Mouse (Mus musculus) midbrain, embryonic 11.5 days (tissue): Measurements from ENCODE around the gene Mpp6. TPM values are rescaled to one million over a fixed set of nuclear protein-coding genes. Genes with fewer than 3 reads are reported as not detected.

Experiments
- ATAC-seq: fragments of 200-750 bp; cut with Nextera tagmentation; 2 replicates; pipeline ENCODE4 v1.8.0; 2017; ENCODE audit warnings: moderate TSS enrichment, moderate library complexity; ENCODE audit not compliant: low FRiP score
- DNase-seq: peaks from one replicate; pipeline ENCODE4 v3.0.0; 2015; ENCODE audit warnings: low spot score; ENCODE audit errors: missing footprints
- H3K27ac ChIP-seq: fragments of 300-500 bp; sonication (generic); 2 replicates; pipeline ENCODE4 v1.5.1; 2014; ENCODE audit warnings: low read depth, low read length
- H3K27me3 ChIP-seq: fragments of 300-500 bp; sonication (generic); 2 replicates; pipeline ENCODE4 v1.6.1; 2014; ENCODE audit warnings: mild to moderate bottlenecking, low read length, moderate library complexity, mixed read lengths; ENCODE audit not compliant: control insufficient read depth, insufficient read depth
- H3K36me3 ChIP-seq: fragments of 300-500 bp; sonication (generic); 2 replicates; pipeline ENCODE4 v1.6.1; 2014; ENCODE audit warnings: mild to moderate bottlenecking, low read length, moderate library complexity, mixed read lengths; ENCODE audit not compliant: control insufficient read depth, insufficient read depth
- H3K4me1 ChIP-seq: fragments of 300-500 bp; sonication (generic); 2 replicates; pipeline ENCODE4 v1.6.1; 2014; ENCODE audit warnings: low read length; ENCODE audit not compliant: control insufficient read depth, insufficient read depth
- H3K4me2 ChIP-seq: fragments of 300-500 bp; sonication (generic); 2 replicates; pipeline ENCODE4 v1.6.1; 2014; ENCODE audit warnings: mild to moderate bottlenecking, moderate library complexity
- H3K4me3 ChIP-seq: fragments of 300-500 bp; sonication (generic); 2 replicates; pipeline ENCODE4 v1.5.1; 2014; ENCODE audit warnings: low read depth, low read length
- H3K9ac ChIP-seq: fragments of 300-500 bp; sonication (generic); 2 replicates; pipeline ENCODE4 v1.6.1; 2014; ENCODE audit warnings: low read length
- H3K9me3 ChIP-seq: fragments of 300-500 bp; sonication (generic); 2 replicates; pipeline ENCODE4 v1.6.1; 2016; ENCODE audit warnings: low read length; ENCODE audit not compliant: control insufficient read depth
- WGBS: fragments of 180-500 bp; shearing (Covaris S2); extraction: QIAGEN DNeasy Blood & Tissue Kit; methylation state at CpG from one replicate; pipeline ENCODE4 v1.1.7; 2014; 5-methylcytosine and 5-hydroxymethylcytosine counted together
- polyA plus RNA-seq: library from polyadenylated mRNA; unstranded; fragments of >200 nt; fragmentation: Nextera tagmentation; extraction: Ambion mirVana; gene quantifications from 2 replicates; pipeline ENCODE4 v1.2.1, GENCODE M21; 2014

Mpp6 gene
- polyA plus RNA-seq, 1 experiment from 2014 or later, result 71.7 TPM

DNA sequence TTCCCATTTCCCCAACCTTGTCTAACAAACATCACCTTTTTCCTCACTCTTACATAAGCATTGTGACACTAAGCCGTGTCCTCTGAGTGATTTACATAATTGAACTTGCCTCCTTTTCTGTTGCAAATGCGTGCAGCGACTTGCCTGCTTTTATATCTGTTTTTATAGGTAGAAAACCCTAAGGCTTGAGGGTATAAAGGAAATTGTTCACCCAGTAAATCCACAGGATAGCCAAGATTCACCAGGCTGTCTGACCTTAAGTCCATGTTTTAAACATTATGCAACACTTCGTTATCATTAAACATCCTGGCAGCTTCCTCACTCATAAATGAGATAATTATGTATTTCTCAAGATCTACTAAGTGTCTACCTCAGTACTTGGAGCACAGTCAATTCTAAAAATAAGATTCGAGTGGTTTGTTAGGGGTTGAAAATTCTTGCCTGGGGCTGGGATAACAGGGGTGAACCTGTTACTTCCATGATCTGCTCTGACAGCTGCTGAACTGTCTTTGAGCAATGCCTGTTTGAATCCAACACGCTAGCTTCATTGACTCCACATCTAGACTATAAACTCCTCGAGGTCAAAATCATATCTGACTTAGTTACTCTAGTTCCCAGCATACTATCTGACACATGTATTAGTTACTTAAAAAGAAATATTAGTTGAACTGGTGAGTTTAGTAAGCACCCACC is 18.4 kb upstream of the Mpp6 start:
- Histone ChIP-seq H3K9me3 (no peaks in the 10 kb centered on the region), H3K36me3 (no peaks in the 10 kb centered on the region), H3K4me2 (no peak overlapping the region), H3K27me3 (no peaks in the 10 kb centered on the region), H3K4me1 (no peaks in the 10 kb centered on the region), H3K9ac (no peak overlapping the region), H3K27ac (no peak overlapping the region), H3K4me3 (no peak overlapping the region)
- DNase-seq, result no peak
- no peak for ATAC-seq
- WGBS, result 76% methylated on average over 7 of the region's 7 CpGs

DNA sequence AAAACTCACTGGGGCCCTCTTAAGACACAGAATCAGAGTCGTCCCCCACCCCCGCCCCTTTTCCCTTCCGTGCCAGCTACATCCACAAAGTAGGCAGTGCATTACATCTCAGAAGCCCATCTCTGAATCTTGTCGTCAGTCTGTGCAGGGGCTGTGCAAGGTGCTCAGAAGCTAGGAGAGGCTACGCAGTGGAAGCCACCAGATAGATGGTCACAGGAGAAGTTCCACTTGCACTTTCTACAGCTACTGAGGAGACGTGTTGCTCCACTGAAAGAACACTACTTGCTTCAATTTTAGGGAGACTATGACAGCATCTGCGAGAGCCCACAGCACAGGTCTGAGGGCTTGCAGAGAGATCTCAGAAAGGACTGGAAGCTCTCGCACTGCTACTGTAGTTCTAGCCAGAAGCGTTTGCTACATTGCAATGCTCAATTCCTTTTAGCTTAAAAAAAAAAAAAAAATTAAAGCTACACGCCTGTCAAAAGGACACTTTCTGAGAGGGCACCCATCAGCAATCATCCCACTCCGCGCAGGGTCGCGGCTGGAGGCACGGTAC is 762 bp upstream of the Mpp6 start:
- peaks cover 5% of the 10 kb centered on the region; the same call in 1 of the 2 replicates for H3K4me1 ChIP-seq
- DNase-seq (peak; percentile 91), ATAC-seq (no peak)
- no peaks in the 10 kb centered on the region for H3K9me3 ChIP-seq
- H3K36me3 ChIP-seq, result no peaks in the 10 kb centered on the region
- H3K4me3 ChIP-seq, result peak overlapping the region; percentile 84
- H3K4me2 ChIP-seq, result peak overlapping the region; percentile 81
- H3K27ac ChIP-seq, result peak overlapping the region; percentile 45
- no peaks in the 10 kb centered on the region for H3K27me3 ChIP-seq
- WGBS, result 2% methylated on average over 15 of the region's 15 CpGs
- peak overlapping the region; percentile 85 for H3K9ac ChIP-seq

DNA sequence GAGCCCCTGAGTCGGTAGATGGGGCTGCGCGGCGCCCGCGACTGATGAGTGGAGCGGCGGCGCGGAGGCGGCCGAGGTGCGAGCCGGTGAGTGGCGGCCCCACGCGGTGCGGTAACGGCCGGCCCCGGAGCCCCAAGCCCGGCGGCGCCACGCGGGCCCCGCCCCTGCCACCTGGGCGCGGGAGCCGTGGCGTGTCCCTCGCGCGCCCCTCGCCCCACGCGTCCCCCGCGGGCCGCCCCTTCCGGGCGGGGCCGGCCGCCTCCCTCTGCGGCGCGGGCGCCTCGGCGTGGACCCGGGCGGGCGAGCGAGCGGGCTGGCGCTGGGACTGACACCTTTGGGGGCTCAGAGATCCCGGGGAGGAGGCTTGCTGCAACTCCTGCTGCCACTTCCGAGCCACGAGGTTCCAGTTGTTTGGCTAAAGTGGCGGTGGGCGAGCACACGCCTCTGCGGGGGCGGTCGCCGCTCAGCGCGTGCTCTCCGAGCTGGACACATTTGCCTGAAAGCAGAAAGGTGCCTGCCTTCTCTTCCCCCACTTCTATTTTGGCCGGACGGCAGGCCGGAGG is 419 bp downstream of the Mpp6 start:
- DNase-seq (peak; percentile 91), ATAC-seq (peak; percentile 85)
- no peaks in the 10 kb centered on the region for H3K27me3 ChIP-seq
- under 1% methylated on average over 41 of the region's 72 CpGs for WGBS
- H3K4me3 ChIP-seq, result peak overlapping the region; percentile 84
- H3K27ac ChIP-seq, result peak overlapping the region; percentile 65
- H3K36me3 ChIP-seq, result no peaks in the 10 kb centered on the region
- peaks cover 5% of the 10 kb centered on the region; the same call in 1 of the 2 replicates for H3K4me1 ChIP-seq
- H3K4me2 ChIP-seq, result peak overlapping the region; percentile 81
- peak overlapping the region; percentile 85 for H3K9ac ChIP-seq
- no peaks in the 10 kb centered on the region for H3K9me3 ChIP-seq

DNA sequence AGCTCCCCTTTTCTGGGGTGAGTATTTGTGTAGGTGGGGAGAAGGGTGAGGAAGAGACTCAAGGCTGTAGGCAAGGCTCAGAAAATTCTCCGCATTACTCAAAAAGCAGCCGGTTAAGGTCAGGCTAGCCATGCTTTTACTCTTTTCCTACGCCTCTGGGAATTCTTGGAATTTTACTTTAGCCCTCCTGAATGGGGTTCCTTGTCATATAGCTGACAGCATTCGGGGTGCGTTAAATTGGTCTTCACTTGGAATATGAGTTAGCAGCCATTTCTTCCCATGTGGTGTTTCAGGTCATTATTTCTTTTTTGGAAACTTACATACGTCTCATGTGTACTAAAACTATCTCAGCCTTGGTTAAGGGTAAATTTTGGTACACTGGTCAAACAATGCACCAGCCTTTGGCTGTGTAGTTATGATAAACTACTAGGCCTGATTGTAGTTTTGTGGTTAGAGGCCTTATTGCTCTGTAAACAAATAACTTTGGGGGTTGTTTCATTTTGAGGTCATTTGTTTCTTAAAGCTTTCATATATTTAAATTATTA is 1.1 kb downstream of the Mpp6 start:
- peak overlapping the region; percentile 85 for H3K9ac ChIP-seq
- no peaks in the 10 kb centered on the region for H3K9me3 ChIP-seq
- 12% methylated on average over 6 of the region's 6 CpGs for whole genome bisulfite sequencing
- H3K36me3 ChIP-seq, result no peaks in the 10 kb centered on the region
- peak overlapping the region; percentile 81 for H3K4me2 ChIP-seq
- peak; percentile 94 for DNase-seq
- peak overlapping the region; percentile 84 for H3K4me3 ChIP-seq
- no peak for ATAC-seq
- no peaks in the 10 kb centered on the region for H3K27me3 ChIP-seq
- peaks cover 5% of the 10 kb centered on the region; the same call in 1 of the 2 replicates for H3K4me1 ChIP-seq
- no peak overlapping the region for H3K27ac ChIP-seq

DNA sequence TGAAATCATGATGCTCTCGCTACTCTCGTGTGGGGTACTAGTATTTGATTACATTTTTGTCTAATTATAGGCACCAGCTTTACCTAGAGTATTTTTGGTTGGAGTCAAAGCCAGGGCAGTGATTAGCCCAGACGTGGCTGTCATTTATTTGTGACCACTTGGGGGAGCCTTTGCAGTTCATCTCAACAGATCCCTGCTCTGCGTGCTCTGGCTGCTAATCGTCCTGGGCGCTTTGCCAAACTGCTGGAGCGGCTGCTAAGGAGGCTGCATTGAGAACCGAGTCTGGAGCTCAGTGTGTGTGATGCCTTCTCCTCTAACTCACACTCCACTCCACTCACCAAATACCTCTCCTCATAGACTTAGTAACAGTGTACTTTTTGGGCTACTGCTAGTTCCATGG is 2.7 kb downstream of the Mpp6 start:
- no peaks in the 10 kb centered on the region for H3K36me3 ChIP-seq
- no peak overlapping the region for H3K27ac ChIP-seq
- 1% methylated on average over 8 of the region's 8 CpGs for WGBS
- no peaks in the 10 kb centered on the region for H3K27me3 ChIP-seq
- H3K4me2 ChIP-seq, result peak overlapping the region; percentile 16; the same call in 1 of the 2 replicates
- no peaks in the 10 kb centered on the region for H3K9me3 ChIP-seq
- ATAC-seq (peak; percentile 59), DNase-seq (peak; percentile 99)
- H3K4me3 ChIP-seq, result no peak overlapping the region
- peak overlapping the region; percentile 42; the same call in 1 of the 2 replicates for H3K9ac ChIP-seq
- peaks cover 5% of the 10 kb centered on the region; the same call in 1 of the 2 replicates for H3K4me1 ChIP-seq

DNA sequence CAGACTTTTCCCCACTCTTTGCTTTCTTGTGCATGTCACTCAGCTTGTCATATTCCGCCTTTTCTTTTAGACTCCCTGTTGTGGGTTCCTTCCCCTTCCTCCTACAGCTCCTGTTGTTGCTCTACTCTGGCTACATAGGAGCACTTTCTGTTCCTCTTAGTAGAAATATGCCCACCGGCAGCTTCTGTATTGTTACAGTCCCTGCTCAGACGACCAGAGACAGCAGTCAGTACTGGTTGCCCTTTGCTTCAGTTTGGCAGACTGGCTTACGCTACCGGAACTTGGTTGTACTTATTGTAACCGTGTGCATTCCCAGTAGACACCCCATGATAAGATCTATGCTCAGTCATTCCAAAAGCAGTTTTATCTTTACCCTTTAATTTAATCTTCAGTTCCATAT is 4.2 kb downstream of the Mpp6 start:
- DNase-seq, result no peak
- 88% methylated on average over 6 of the region's 6 CpGs for WGBS
- no peaks in the 10 kb centered on the region for H3K27me3 ChIP-seq
- peaks cover 5% of the 10 kb centered on the region; the same call in 1 of the 2 replicates for H3K4me1 ChIP-seq
- H3K4me2 ChIP-seq, result no peak overlapping the region
- no peaks in the 10 kb centered on the region for H3K36me3 ChIP-seq
- H3K27ac ChIP-seq, result no peak overlapping the region
- no peaks in the 10 kb centered on the region for H3K9me3 ChIP-seq
- no peak overlapping the region for H3K4me3 ChIP-seq
- no peak overlapping the region for H3K9ac ChIP-seq
- ATAC-seq, result no peak

DNA sequence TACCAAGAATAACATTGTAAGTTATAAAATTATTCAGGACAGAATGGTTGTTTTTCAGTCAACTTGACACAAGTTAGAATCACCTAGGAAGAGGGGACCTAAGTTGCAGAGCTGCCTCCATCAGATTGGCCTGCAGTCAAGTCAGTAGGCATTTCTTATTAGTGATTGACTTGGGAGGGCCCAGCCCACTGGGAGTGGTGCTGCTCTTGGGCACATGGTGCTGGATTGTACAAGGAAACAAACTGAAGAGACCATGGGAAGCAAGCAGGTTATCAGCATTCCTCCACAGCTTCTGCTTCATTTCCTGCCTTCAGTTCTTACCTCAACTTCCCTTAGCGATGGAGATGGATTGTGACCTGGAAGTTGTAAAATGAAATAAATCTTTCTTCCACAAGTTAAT is 10.9 kb downstream of the Mpp6 start:
- ATAC-seq, result no peak
- Histone ChIP-seq H3K4me3 (no peak overlapping the region), H3K9me3 (peaks cover 6% of the 10 kb centered on the region), H3K9ac (no peak overlapping the region), H3K27me3 (no peaks in the 10 kb centered on the region), H3K4me2 (no peak overlapping the region), H3K27ac (no peak overlapping the region), H3K4me1 (no peaks in the 10 kb centered on the region), H3K36me3 (peaks cover 4% of the 10 kb centered on the region; the same call in 1 of the 2 replicates)
- WGBS, result 90% methylated on average over 1 of the region's 1 CpGs
- no peak for DNase-seq

DNA sequence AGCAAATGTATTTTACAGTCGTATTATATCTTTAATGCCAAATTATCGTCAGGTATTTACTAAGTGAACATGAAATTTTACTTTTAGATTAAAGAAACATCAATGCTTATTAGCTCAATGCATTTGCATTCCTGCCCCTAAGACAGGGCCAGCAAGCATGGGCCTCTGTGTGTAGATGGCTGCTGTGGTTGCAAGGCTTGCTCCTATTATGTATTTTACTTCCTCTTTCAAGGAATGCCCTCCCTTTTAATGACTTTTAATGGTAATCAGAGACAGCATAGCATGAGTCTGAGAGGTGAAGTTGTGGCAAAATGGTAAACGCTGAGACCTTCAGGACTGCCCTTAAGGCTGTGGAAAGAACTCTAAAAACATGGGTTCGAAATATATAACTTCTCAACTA is 12.8 kb downstream of the Mpp6 start:
- peaks cover 6% of the 10 kb centered on the region for H3K9me3 ChIP-seq
- WGBS, result 95% methylated on average over 4 of the region's 4 CpGs
- peaks cover 4% of the 10 kb centered on the region; the same call in 1 of the 2 replicates for H3K36me3 ChIP-seq
- DNase-seq, result no peak
- H3K4me1 ChIP-seq, result no peaks in the 10 kb centered on the region
- H3K4me3 ChIP-seq, result no peak overlapping the region
- no peak for ATAC-seq
- H3K4me2 ChIP-seq, result no peak overlapping the region
- H3K27me3 ChIP-seq, result no peaks in the 10 kb centered on the region
- no peak overlapping the region for H3K9ac ChIP-seq
- H3K27ac ChIP-seq, result no peak overlapping the region

DNA sequence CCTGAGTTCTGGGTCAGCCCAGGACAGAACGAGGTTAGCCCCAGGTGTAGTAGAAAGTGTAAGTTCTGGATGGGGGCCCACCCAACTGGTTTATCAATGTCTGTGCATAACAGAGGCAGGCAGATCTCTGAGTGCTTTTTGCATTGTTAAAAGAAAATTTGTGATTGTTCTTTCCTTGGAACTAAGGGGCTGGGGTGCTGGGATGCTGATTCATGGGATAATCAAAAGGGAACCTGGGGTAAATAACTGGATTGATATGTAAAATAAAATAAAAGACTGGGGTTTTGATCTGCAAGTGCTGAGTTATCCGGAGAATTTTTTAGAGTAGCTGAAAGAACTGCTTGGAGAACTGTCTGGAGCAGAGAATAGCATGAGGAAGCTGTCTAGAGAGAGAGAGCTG is 14.2 kb downstream of the Mpp6 start:
- no peak for ATAC-seq
- no peak overlapping the region for H3K4me2 ChIP-seq
- H3K9ac ChIP-seq, result no peak overlapping the region
- no peak for DNase-seq
- no peak overlapping the region for H3K27ac ChIP-seq
- no peaks in the 10 kb centered on the region for H3K27me3 ChIP-seq
- H3K36me3 ChIP-seq, result peaks cover 4% of the 10 kb centered on the region; the same call in 1 of the 2 replicates
- 91% methylated on average over 2 of the region's 2 CpGs for WGBS
- H3K4me1 ChIP-seq, result no peaks in the 10 kb centered on the region
- no peak overlapping the region for H3K4me3 ChIP-seq
- H3K9me3 ChIP-seq, result peaks cover 6% of the 10 kb centered on the region
